9 mouse cellular contexts compared by ENCODE assay signal in the genomic region with DNA sequence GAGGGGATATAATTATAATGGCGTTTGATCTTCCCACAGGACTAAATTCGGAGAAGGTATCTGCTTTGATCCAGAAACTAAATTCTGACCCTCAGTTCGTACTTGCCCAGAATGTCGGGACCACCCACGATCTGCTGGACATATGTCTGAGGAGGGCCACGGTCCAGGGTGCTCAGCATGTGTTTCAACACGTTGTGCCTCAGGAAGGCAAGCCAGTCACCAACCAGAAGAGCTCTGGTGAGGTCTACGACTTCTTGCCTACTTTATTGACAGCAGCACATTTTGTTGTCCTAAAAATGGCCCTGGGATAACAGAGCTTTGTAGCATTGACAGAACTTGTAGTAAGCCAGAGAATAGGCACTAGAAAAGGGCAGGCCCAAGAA. TPM values are rescaled to one million over a fixed set of nuclear protein-coding genes. Genes with fewer than 3 reads are reported as not detected.
DNase-seq lines count a peak whose midpoint lies in the region; ATAC-seq and TF ChIP-seq lines count a peak whose summit lies in the region.
"Had no signal": no experiment of that assay in that cellular context is flagged by ENCODE, and none has a peak within 500 bp of the region (broad histone marks: within the 10 kb centered on the region; RNA-seq: fewer than 3 reads in every experiment).

No protein-coding gene starts in this region.

- no peaks in the 10 kb centered on the region for H3K9me3 ChIP-seq in kidney, postnatal 0 days (replicated peaks; ENCODE audit: low read length)
- no peaks in the 10 kb centered on the region for H3K9me3 ChIP-seq in G1E (replicated peaks)
- no peaks in the 10 kb centered on the region for H3K9me3 ChIP-seq in hindbrain, embryonic 14.5 days (ENCODE audit: control insufficient read depth, low read length)
- no peaks in the 10 kb centered on the region for H3K9me3 ChIP-seq in midbrain, embryonic 10.5 days (replicated peaks)

- H3K27ac ChIP-seq in kidney, postnatal 0 days: no peak overlapping the region
- no peak overlapping the region for H3K27ac ChIP-seq in cortical plate, adult 2 months (ENCODE audit: insufficient read depth, low read length)
- H3K27ac ChIP-seq in hindbrain, embryonic 14.5 days: no peak overlapping the region
- peak overlapping the region; percentile 95 for H3K27ac ChIP-seq in midbrain, embryonic 10.5 days (replicated peaks)

- H3K27me3 ChIP-seq in kidney, postnatal 0 days (ENCODE audit: insufficient read depth, low read length): no peaks in the 10 kb centered on the region
- H3K27me3 ChIP-seq in G1E (ENCODE audit: insufficient read depth, low read length): peaks cover 3% of the 10 kb centered on the region; the same call in 1 of the 2 replicates
- no peaks in the 10 kb centered on the region for H3K27me3 ChIP-seq in hindbrain, embryonic 14.5 days (ENCODE audit: control insufficient read depth, insufficient read depth, low read length)
- no peaks in the 10 kb centered on the region for H3K27me3 ChIP-seq in midbrain, embryonic 10.5 days (ENCODE audit: low read depth, poor library complexity, severe bottlenecking)

- peak; percentile 53 for ATAC-seq in kidney, postnatal 0 days (replicated peaks; ENCODE audit: low FRiP score, low read depth)
- ATAC-seq in G1E (ENCODE audit: extremely low read depth, insufficient number of reproducible peaks, low FRiP score, poor library complexity, severe bottlenecking): no peak
- ATAC-seq in hindbrain, embryonic 14.5 days (ENCODE audit: low FRiP score): no peak

- H3K4me2 ChIP-seq in kidney, postnatal 0 days (ENCODE audit: low read length): peak overlapping the region; percentile 67
- H3K4me2 ChIP-seq in hindbrain, embryonic 14.5 days (replicated peaks): peak overlapping the region; percentile 62

- peak; percentile 33 for DNase-seq in kidney, postnatal 0 days (ENCODE audit: low spot score)
- DNase-seq in kidney, postnatal 10 days: no peak
- no peak for DNase-seq in G1E (ENCODE audit: low spot score)
- no peak for DNase-seq in hindbrain, embryonic 14.5 days (ENCODE audit: low spot score)
- peak; percentile 24 for DNase-seq in midbrain, embryonic 10.5 days (ENCODE audit: low spot score)
- no peak for DNase-seq in urinary bladder, postnatal 14 days (ENCODE audit: low spot score)
- no peak for DNase-seq in yolk sac, embryonic 10.5 days (ENCODE audit: low spot score)

- peak overlapping the region; percentile 66 for H3K4me3 ChIP-seq in kidney, postnatal 0 days (replicated peaks; ENCODE audit: low read depth, low read length)
- H3K4me3 ChIP-seq in G1E (ENCODE audit: low read depth, low read length): peak overlapping the region; percentile 85
- H3K4me3 ChIP-seq in cortical plate, adult 2 months (ENCODE audit: insufficient read depth, low read length): peak overlapping the region; percentile 90
- H3K4me3 ChIP-seq in hindbrain, embryonic 14.5 days (replicated peaks; ENCODE audit: low read length): peak overlapping the region; percentile 67
- H3K4me3 ChIP-seq in midbrain, embryonic 10.5 days: peak overlapping the region; percentile 89

- 1% methylated on average over 8 of the region's 8 CpGs for WGBS in kidney, postnatal 0 days
- WGBS in hindbrain, embryonic 14.5 days: 5% methylated on average over 8 of the region's 8 CpGs
- WGBS in midbrain, embryonic 10.5 days: 4% methylated on average over 8 of the region's 8 CpGs

- peaks cover 5% of the 10 kb centered on the region; the same call in 1 of the 2 replicates for H3K36me3 ChIP-seq in kidney, postnatal 0 days (ENCODE audit: insufficient read depth, low read length)
- H3K36me3 ChIP-seq in G1E (replicated peaks): peaks cover 32% of the 10 kb centered on the region
- H3K36me3 ChIP-seq in hindbrain, embryonic 14.5 days (replicated peaks; ENCODE audit: control insufficient read depth, insufficient read depth): peaks cover 15% of the 10 kb centered on the region
- peaks cover 33% of the 10 kb centered on the region for H3K36me3 ChIP-seq in midbrain, embryonic 10.5 days

- H3K9ac ChIP-seq in kidney, postnatal 0 days (ENCODE audit: low read depth, low read length): peak overlapping the region; percentile 80
- H3K9ac ChIP-seq in hindbrain, embryonic 14.5 days: peak overlapping the region; percentile 80

- no peak for TF ChIP-seq POLR2A in cortical plate, adult 2 months (IDR thresholded peaks at IDR 0.05; ENCODE audit: extremely low read depth, insufficient read depth, low read length)

- 0 out of 2 replicates have a peak, but pooled peaks cover 3% of the 10 kb centered on the region for H3K4me1 ChIP-seq in kidney, postnatal 0 days (replicated peaks; ENCODE audit: insufficient read depth, low read length)
- H3K4me1 ChIP-seq in G1E (ENCODE audit: insufficient read depth, low read depth, low read length): peaks cover 18% of the 10 kb centered on the region
- H3K4me1 ChIP-seq in cortical plate, adult 2 months (ENCODE audit: control insufficient read depth, insufficient read depth, low read length): peaks cover 3% of the 10 kb centered on the region
- H3K4me1 ChIP-seq in hindbrain, embryonic 14.5 days (replicated peaks; ENCODE audit: control insufficient read depth, insufficient read depth, low read length): peaks cover 17% of the 10 kb centered on the region
- H3K4me1 ChIP-seq in midbrain, embryonic 10.5 days: peaks cover 19% of the 10 kb centered on the region

- TF ChIP-seq CTCF in kidney, postnatal 0 days (IDR thresholded peaks at IDR 0.05; ENCODE audit: low read depth): no peak
- no peak for TF ChIP-seq CTCF in G1E (IDR thresholded peaks at IDR 0.05; ENCODE audit: low read depth, low read length)
- TF ChIP-seq CTCF in cortical plate, adult 2 months (IDR thresholded peaks at IDR 0.05; ENCODE audit: extremely low read depth, insufficient read depth, low read length): no peak

RNA-seq across cellular contexts. Expression of gene Blmh, which starts 21.6 kb away (rescaled TPM):
- 133 and 143 TPM in 2 replicates for polyA plus RNA-seq in kidney, postnatal 0 days (2015; fragmentation: Nextera tagmentation; extraction: Ambion mirVana)
- 150 and 173 TPM in 2 replicates for total RNA-seq in G1E (2014; fragmentation: Nextera tagmentation)
- 304 and 320 TPM in 2 replicates for total RNA-seq in G1E (2017)
- 22.7 and 23.4 TPM in 2 replicates for polyA plus RNA-seq in G1E (2012)
- polyA plus RNA-seq in cortical plate, adult 2 months (2012; rRNA removed): 37.7 and 38.1 TPM in 2 replicates
- 113 and 120 TPM in 2 replicates for polyA plus RNA-seq in hindbrain, embryonic 14.5 days (2014; fragmentation: Nextera tagmentation; extraction: Ambion mirVana)
- 205 and 212 TPM in 2 replicates for polyA plus RNA-seq in midbrain, embryonic 10.5 days (2016; fragmentation: Nextera tagmentation; extraction: Ambion mirVana)

RNA-seq across cellular contexts. Expression of gene Tmigd1, which starts 44.2 kb away (rescaled TPM):
- 22.6 and 25.5 TPM in 2 replicates for polyA plus RNA-seq in kidney, postnatal 0 days (2015; fragmentation: Nextera tagmentation; extraction: Ambion mirVana)
- total RNA-seq in G1E (2014; fragmentation: Nextera tagmentation) (not detected in 2 replicates), G1E (2017) (0.38 TPM in 1 of 2 replicates, not detected in the other)
- polyA plus RNA-seq in G1E (2012): not detected in 2 replicates
- polyA plus RNA-seq in cortical plate, adult 2 months (2012; rRNA removed): not detected in 2 replicates
- not detected in 2 replicates for polyA plus RNA-seq in hindbrain, embryonic 14.5 days (2014; fragmentation: Nextera tagmentation; extraction: Ambion mirVana)
- polyA plus RNA-seq in midbrain, embryonic 10.5 days (2016; fragmentation: Nextera tagmentation; extraction: Ambion mirVana): 0.09 TPM in 1 of 2 replicates, not detected in the other
- total RNA-seq: common myeloid progenitor, adult 5-6 weeks had no signal

RNA-seq across cellular contexts. Expression of gene Slc6a4, which starts 52.2 kb away (rescaled TPM):
- polyA plus RNA-seq in kidney, postnatal 0 days (2015; fragmentation: Nextera tagmentation; extraction: Ambion mirVana): 3.3 and 3.4 TPM in 2 replicates
- not detected in 2 replicates for total RNA-seq in G1E (2014; fragmentation: Nextera tagmentation)
- 0.12 and 0.27 TPM in 2 replicates for total RNA-seq in G1E (2017)
- polyA plus RNA-seq in G1E (2012): not detected in 2 replicates
- polyA plus RNA-seq in cortical plate, adult 2 months (2012; rRNA removed): 0.04 TPM in 1 of 2 replicates, not detected in the other
- polyA plus RNA-seq in hindbrain, embryonic 14.5 days (2014; fragmentation: Nextera tagmentation; extraction: Ambion mirVana): 7.5 and 9.8 TPM in 2 replicates
- polyA plus RNA-seq in midbrain, embryonic 10.5 days (2016; fragmentation: Nextera tagmentation; extraction: Ambion mirVana): 0.44 and 0.45 TPM in 2 replicates

Comparison
In these comparisons a context has a peak if more than half of its experiments do, and no peak if none do; other contexts are left out.
1. DNase-seq: peak in kidney, postnatal 0 days (single experiment) and midbrain, embryonic 10.5 days (single experiment); none in kidney, postnatal 10 days (single experiment), G1E (single experiment), hindbrain, embryonic 14.5 days (single experiment), urinary bladder, postnatal 14 days (single experiment) and yolk sac, embryonic 10.5 days (single experiment).
2. RNA of gene Tmigd1, which starts 44.2 kb away (polyA plus RNA-seq): 22.6 to 25.5 TPM in kidney, postnatal 0 days; not detected in hindbrain, embryonic 14.5 days, 0.09 TPM in midbrain, embryonic 10.5 days, not detected in G1E and not detected in cortical plate, adult 2 months; every median in the first group is over 10 times any median in the second.
3. Peak in every context shown above with its lines, with median percentiles within 50 percentile points of each other: H3K4me3 ChIP-seq.